Mouse (Mus musculus) CH12.LX (cell line): ENCODE measurements at regions not wholly inside any gene's neighbourhood (a gene's known extent, or its start where the extent isn't known, plus 50 kb on each side); places are given as distances from the start of the nearest gene placed in this dataset.

Source experiments
- BHLHE40 ChIP-seq: IDR thresholded peaks from 2 replicates; pipeline ENCODE4 v1.6.1; 2011; ENCODE audit warnings: mild to moderate bottlenecking, low read depth, low read length, improper control_type of control experiment
- CTCF ChIP-seq, 2 experiments: IDR thresholded peaks in 1 of 2; conservative IDR thresholded peaks in 1 of 2; 2 replicates each; pipeline ENCODE4 v1.5.1; 2011 to 2012; ENCODE audit warnings: low read depth in 2 of 2, low read length in 2 of 2, improper control_type of control experiment in 1 of 2, inconsistent platforms in 1 of 2, mild to moderate bottlenecking in 1 of 2, moderate library complexity in 1 of 2
- JUND ChIP-seq: conservative IDR thresholded peaks from 2 replicates; pipeline ENCODE4 v1.6.1; 2011; ENCODE audit warnings: low read depth, low read length, improper control_type of control experiment
- KAT2A ChIP-seq: IDR thresholded peaks from 2 replicates; pipeline ENCODE4 v1.6.1; 2012; ENCODE audit warnings: low read length, improper control_type of control experiment, inconsistent platforms; ENCODE audit not compliant: insufficient replicate concordance
- POLR2A ChIP-seq: IDR thresholded peaks from 2 replicates; pipeline ENCODE4 v1.6.1; 2011; ENCODE audit warnings: low read depth, mild to moderate bottlenecking, improper control_type of control experiment, low read length
- POLR2AphosphoS2 ChIP-seq: IDR thresholded peaks from 2 replicates; pipeline ENCODE4 v1.6.1; 2011; ENCODE audit warnings: low read depth, low read length, improper control_type of control experiment
- TBP ChIP-seq: conservative IDR thresholded peaks from 2 replicates; pipeline ENCODE4 v1.6.1; 2011; ENCODE audit warnings: low read depth, low read length, improper control_type of control experiment
- TCF12 ChIP-seq: IDR thresholded peaks from 2 replicates; pipeline ENCODE4 v1.6.1; 2014; ENCODE audit warnings: low read depth, mild to moderate bottlenecking, inconsistent platforms, low read length, improper control_type of control experiment
- USF1 ChIP-seq: IDR thresholded peaks from 2 replicates; pipeline ENCODE4 v1.6.1; 2014; ENCODE audit warnings: low read depth, mild to moderate bottlenecking, inconsistent platforms, low read length, improper control_type of control experiment

DNA sequence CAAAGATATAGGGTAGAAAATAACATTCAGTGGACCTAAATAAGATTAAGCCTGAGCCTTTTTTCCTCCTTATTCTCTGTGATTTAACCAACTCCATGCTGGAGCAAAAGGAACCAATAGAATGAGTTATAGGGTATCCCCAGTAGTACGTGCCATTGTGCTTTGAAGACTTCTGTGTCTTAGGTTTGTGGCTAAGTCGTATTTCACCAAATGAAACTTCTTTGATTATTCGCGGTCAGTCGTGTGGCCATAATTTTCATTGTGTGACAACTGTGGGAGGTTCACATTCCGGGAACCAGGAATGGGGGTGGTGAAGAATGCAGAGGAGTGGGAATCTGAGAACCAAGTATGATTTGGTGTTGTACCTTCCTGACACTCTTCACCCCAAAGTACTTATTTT lies 535.6 kb upstream of the Pkn2 start:
- TF ChIP-seq POLR2A, result no peak
- no peak for TF ChIP-seq BHLHE40
- TF ChIP-seq POLR2AphosphoS2, result no peak
- no peak for TF ChIP-seq USF1
- no peak for TF ChIP-seq CTCF (conservative IDR thresholded peaks at IDR 0.05 in 1 of 2, IDR thresholded peaks at IDR 0.05 in 1 of 2; ENCODE audit: low read depth in 2 of 2, low read length in 2 of 2)
- no peak for TF ChIP-seq TCF12
- no peak for TF ChIP-seq KAT2A
- no peak for TF ChIP-seq JUND
- no peak for TF ChIP-seq TBP
